Mouse (Mus musculus) brain, embryonic 14.5 days (tissue): ENCODE measurements at regions not wholly inside any gene's neighbourhood (a gene's known extent, or its start where the extent isn't known, plus 50 kb on each side); places are given as distances from the start of the nearest gene placed in this dataset.
A peak's percentile ranks its signal among the peaks of the same experiment; 100 is the strongest.
"Not testable (repeated sequence)": the region's sequence is repeated elsewhere in the genome, so short reads cannot be mapped to it uniquely, and the experiment has no call there.

Experiments
- CTCF ChIP-seq: fragments of 200-500 bp; IDR thresholded peaks from 2 replicates; pipeline ENCODE4 v1.5.1; 2012; ENCODE audit warnings: inconsistent platforms, mild to moderate bottlenecking, moderate library complexity, borderline replicate concordance; ENCODE audit not compliant: insufficient read depth, insufficient read length; ENCODE audit errors: extremely low read depth
- POLR2A ChIP-seq: fragments of 200-500 bp; IDR thresholded peaks from 2 replicates; pipeline ENCODE4 v1.6.1; 2012; ENCODE audit warnings: mild to moderate bottlenecking, inconsistent platforms, borderline replicate concordance; ENCODE audit not compliant: poor library complexity, insufficient read depth, insufficient read length, severe bottlenecking; ENCODE audit errors: extremely low read depth

DNA sequence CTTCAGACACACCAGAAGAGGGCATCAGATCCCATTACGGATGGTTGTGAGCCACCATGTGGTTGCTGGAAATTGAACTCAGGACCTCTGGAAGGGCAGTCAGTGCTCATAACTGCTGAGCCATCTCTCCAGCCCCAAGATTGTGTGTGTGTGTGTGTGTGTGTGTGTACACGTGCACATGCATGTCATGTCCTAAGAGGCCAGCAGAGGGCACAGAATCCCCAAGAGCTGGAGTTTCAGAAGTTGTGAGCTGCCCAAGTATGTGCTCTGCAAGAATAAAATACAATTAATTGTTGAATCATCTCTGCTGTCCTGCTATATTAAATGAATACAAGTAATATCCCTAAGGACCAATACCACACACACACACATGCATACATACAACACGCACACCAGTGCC lies 130.8 kb upstream of the Mrps10 start:
- TF ChIP-seq CTCF = 0 out of 2 replicates have a peak, but pooled peaks have one; percentile 8
- TF ChIP-seq POLR2A = not testable (repeated sequence)
